Mouse (Mus musculus) adipocyte (in vitro differentiated cells): ENCODE measurements around the gene Akr1b3.
"Not testable (repeated sequence)": the region's sequence is repeated elsewhere in the genome, so short reads cannot be mapped to it uniquely, and the experiment has no call there.

Source experiments
- DNase-seq: peaks from one replicate; pipeline ENCODE4 v3.0.0-alpha.2; 2016; ENCODE audit warnings: low spot score

The Akr1b3 gene

GRCm38 (mm10) chr6:34316854-34317771 lies at the start of gene Akr1b3:
Akr1b3 (minus strand) TSS chr6:34317478.
- DNase-seq: peak; percentile 99

DNA sequence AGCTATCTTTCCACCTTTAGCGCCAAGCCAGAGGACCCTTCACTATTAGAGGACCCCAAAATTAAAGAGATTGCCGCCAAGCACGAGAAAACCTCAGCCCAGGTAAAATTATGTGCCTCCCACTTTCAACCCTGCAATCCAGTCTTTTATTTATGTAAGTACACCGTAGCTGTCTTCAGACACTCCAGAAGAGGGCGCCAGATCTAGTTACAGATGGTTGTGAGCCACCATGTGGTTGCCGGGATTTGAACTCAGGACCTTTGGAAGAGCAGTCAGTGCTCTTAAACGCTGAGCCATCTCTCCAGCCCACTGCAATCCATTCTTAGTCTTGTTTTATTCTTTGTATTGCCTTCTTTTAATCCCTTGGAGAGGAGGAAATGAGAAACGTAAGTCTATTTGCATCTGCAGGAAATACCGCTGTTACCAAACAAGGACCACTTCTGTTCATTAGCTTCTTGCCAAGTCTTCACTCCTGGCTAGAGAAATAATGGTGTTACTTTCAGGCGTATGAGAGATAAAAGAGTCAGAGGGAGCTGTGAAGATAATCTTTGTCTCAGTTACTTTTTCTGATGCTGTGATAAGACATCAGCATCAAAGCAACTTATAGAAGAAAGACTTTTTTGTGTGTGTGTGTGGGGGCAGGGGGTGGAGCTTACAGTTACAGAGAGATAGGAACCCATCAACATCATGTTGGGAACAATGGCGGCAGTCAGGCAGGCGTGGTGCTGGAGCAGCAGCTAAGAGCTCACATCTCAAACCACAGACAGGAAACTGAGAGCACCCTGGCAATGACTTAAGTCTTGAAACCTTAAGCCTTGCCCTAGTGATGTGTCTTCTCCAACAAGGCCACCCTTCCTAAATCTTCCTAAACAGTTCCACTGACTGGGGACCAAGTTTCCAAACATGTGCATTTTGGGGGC lies 47.2 kb upstream of the Akr1b3 start:
- DNase-seq: no peak

DNA sequence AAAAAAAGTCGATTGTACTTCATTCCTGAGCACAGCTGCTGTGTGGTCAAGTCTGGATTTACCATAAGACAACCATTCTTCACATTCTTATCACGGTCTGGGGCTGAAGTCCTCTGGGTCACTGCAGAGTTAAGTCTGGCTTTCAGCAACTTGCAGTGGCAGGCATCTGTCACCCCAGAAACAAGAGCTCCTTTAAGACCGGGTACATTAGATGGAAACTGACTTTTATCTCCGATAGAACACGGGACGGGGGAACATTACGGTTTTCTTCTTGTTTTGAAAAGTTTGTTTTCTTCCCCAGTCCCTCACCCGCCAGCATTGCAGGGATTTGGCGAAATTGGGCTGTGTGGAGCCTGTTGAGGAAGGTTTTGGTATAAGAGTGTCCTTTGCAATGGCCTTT lies 38.6 kb upstream of the Akr1b3 start:
- no peak for DNase-seq

DNA sequence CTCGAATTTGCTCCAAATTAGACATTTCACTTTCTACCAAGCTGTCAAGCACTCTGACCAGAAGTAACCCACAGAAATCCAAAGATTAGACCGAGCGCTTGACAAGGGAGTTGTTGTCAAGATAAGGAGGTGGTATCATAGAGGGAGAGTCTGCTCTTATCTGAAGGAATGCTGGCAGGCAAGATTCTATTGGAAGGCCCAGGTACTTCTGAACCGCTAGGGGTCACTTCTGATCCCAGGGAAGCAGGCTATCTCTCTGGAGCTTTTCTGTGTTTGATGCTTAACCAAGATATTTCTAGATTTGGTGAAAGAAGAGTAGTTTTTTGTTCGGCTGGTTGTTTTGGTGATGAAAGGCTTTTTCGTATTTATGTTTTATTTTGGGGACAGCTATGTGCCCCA lies 38.1 kb upstream of the Akr1b3 start:
- no peak for DNase-seq

DNA sequence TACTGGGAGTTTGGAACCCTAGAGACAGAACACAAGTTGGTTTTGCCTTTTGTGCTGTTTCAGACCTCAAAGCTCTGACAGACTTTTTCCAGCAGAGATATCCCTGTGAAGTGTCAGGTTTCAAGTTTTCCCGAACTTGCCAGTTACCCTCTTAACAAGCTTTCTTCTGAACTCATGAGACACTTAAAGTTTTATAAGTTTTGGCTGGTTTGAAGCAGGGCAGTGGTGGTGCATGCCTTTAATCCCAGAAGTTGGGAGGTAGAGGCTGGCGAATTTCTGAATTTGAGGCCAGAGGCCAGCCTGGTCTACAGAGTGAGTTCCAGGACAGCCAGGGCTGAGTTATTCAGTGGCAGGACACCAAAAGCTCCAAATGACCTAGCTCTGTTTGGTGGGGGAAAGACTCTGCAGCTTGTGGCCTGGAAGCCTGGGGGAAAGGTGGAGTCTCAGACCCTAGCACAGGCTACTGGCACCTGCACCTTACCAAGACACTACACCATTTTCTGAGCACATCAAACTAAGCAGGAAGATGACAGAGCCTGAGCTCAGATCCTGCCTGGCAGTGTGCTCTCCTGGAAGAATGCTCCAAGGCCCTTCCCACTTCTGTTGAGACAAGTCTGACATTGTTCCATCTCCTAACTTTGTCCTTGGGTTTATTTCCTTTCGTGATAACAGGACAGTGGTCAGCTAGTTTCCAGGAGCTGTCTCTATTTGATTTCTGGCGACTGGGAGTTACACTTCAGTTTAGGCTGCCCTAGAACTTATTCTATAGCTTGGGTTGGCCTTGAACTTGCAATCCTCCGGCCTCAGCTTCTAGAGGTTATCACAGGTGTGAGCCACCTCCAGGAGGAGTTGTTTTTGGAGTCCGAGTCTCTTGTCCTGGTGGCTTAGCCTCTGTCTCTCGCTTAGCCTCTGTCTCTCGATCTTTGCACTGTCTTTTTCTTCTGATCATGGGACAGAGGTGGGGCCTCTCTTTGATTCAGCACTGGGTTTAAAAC lies 37.4 kb upstream of the Akr1b3 start:
- DNase-seq: peak; percentile 39

- DNase-seq: peak; percentile 75
Observed at GRCm38 (mm10) chr6:34353658-34354353, 36.5 kb upstream of the Akr1b3 start, which contains the start of gene Akr1b8. Akr1b8 (plus strand) TSS chr6:34354119.

GRCm38 (mm10) chr6:34352401-34352800 lies 35.1 kb upstream of the Akr1b3 start:
- DNase-seq: no peak

DNA sequence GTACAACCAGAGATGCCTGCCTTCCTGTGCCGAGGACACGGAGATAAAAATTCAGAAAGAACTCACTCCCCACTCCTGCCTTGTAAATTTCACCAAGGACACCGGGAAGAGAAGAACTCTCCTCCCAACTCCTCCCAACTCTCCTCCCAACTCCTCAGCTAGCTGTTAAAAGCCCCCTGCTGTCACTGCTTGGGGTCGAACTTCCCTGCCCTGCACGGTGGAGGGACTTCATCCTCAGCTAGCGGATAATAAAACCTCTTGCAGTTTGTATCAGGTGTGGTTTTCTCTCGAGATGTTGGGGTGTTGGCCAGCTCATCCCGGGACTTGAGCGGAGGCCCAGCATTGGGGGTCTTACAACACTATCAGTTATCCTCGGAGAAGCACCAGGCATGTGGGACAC lies 34.2 kb upstream of the Akr1b3 start:
- not testable (repeated sequence) for DNase-seq

DNA sequence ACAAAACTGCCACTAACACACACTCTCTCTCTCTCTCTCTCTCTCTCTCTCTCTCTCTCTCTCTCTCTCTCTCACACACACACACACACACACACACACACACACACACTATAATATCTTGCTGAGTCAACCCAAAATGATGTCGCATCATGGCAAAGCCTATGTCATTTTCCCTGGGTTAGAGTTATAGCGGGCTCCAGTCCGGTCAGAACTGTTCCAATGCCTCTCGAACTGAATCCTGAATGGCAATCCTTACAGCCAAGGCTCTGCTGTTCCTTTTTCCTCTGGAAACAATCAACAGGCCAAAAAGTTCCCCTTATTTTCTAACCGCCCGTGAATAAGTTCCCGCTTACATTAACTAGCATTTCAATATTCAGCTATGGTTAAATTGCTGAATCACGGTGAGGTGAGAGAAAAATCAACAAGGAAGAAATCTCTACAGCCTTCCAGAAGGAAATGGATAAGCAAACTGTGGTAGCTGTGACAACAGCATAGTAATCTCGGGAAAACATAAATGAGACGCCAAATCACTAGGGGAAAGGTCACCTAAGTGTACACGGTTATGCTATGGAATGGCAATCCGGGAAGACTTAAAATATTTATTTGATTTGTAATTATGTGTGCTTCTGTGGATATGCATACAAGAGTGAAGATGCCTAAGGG lies 32.9 kb upstream of the Akr1b3 start:
- no peak for DNase-seq

DNA sequence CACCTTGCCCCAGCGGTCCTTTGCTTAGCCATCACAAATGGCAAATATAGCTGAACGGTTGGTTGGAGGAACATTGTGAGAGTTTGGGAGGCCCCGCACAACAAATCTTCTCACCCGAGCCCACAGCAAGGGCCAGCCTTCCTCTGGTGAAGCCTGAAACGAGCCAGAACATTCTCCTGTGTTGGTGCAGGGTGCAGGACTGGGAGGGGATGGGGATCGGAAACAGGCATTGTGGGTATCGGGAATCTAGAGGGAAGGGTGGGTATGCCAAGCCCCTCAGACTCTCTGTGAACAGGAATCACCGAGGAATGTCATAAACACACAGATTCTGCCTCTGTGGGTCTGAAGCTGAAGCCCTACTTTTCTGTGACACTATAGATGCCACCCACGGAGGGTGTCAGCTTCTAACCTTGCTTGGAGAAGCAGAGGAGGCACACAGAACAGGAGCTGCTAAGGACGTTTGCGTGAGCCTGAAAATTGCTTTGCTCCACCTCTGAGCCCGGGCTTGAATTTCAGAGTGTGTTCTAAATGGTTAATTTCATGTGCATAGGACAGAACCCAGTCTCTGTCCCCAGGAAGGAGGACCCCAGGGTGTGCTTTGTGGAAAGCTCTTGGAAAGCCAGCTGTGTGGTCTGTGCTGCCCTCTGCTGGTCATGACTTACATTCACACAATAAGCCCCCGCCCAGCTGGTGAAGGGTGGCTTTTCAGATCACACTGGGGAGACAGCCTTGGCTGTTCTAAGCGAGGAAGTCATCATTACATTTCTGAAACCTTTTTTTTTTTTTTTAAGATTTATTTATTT lies 29.0 kb upstream of the Akr1b3 start:
- peak; percentile 88 for DNase-seq

DNA sequence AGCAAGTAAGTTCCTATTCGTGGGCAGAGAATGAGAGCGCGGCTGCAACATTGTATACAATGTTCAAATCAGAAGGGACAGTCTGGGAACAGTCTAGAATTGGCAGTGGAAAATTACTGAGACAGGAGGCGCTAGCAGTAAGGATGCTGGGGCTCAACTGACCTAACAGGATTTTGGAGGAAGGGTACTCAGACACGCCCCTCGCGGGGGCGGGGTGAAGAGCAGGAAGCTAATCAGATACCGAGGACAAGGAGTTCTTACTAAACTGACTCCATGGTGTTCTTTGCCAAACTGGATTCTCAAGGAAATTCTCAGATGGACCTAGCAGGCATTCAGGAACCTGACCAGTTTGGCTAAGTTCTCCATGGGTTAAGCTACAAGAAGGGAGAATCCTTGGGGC lies 27.7 kb upstream of the Akr1b3 start:
- no peak for DNase-seq

DNA sequence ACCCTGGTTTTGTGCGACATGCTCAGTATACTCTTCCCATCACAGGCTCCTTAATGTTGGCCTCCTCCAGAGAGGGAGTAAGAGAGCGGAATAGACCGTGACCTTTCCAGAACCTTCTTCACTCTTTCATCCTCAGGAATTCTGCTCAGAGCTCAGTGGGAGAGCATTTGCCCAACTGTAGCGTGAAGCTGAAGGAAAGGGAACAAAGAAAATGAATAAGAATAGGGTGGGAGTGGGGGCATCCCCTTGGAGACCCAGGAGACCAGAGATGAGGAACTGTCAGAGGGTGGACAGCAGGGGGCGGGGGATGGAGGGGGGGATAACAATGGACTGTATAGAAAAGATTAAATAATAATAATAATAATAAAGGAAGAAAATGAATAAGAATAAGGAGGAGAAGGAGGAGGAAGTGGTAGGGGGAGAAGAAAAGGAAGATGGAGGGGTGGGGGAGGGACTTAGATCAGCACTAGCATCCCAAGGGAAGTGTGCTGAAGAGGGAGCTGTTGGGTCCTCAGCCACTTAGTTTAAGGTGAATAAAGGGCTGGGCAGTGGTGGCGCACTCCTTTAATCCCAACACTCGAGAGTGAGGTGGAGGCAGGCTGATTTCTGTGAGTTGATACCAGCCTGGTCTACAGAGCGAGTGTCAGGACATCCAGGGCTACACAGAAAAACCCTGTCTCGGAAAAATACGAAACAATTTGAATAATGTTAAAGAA lies 27.0 kb upstream of the Akr1b3 start:
- no peak for DNase-seq

GRCm38 (mm10) chr6:34343426-34343825 lies 26.1 kb upstream of the Akr1b3 start:
- DNase-seq: peak; percentile 88

GRCm38 (mm10) chr6:34342476-34342875 lies 25.2 kb upstream of the Akr1b3 start:
- no peak for DNase-seq

DNA sequence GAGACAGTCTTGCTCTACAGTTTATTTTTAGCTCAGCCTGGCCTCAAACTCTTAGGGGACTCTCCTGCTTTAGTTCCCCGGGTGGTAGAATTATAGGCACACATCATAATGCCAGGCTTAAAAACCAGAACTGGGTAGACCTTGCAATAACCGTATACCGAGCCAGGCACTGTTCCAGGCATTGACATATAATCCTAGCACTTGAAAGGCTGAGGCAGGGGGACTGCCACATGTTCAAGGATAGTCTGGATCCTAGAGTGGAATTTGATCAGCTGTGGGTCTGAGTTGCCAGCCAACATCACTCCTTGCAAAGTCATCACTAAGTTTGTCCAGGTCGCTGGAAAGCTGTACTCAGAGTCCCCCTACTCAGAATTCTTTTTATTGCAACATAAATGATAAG lies 24.7 kb upstream of the Akr1b3 start:
- DNase-seq: no peak

DNA sequence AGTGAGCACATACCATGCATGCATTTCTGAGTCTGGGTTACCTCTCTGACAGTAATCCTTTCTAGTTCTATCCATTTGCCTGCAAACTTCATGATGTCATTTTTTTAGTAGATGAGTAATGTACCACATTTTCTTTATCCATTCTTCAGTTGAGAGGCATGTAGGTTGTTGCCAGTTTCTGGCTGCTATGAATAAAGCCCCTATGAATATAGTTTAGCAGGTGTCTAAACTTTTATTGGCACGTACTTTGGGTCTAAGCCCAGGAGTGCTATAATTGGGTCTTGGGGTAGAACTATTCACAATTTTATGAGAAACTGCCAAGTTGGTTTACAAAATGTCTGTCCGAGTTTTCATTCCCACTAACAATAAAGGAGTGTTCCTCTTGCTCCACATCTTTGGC lies 20.5 kb upstream of the Akr1b3 start:
- no peak for DNase-seq

DNA sequence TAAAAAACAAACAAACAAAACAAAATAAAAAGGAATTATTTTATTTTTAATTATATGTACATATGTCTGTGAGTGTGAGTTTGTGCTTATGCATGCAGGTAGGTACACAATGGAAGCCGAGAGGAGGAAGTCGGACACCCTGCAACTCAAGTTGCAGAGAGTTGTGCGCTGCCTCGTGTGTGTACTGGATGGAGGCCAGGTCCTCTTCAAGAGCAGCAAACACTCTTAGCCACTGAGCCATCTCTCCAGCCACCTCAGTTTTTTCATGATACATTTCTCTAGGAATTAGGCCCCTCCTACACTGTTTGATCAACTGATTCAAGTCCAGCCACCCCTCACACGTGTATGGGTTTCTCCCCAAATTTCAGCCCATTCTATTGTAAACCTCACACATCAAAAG lies 17.4 kb upstream of the Akr1b3 start:
- DNase-seq: no peak

DNA sequence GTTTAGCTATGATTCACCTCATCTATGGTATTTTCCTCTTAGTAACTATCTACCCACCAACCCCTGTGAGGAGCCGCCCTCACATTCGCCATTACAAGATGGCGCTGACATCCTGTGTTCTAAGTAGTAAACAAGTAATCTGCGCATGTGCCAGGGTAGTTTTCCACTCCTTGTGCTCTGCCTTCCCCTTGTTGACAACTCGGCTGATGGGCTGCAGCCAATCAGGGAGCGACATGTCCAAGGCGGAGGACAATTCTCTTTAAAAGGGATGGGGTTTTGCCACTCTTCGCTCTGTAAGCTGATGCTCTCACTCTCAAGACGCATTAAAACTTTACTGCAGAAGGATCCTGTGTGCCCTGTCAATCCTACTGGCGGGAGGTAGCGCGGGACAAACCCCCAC lies 14.5 kb upstream of the Akr1b3 start:
- not testable (repeated sequence) for DNase-seq

- DNase-seq: no peak
Observed at GRCm38 (mm10) chr6:34331379-34331778, 14.1 kb upstream of the Akr1b3 start.
